Mouse (Mus musculus) thymus, postnatal 4 days (tissue): ENCODE measurements at regions not wholly inside any gene's neighbourhood (a gene's known extent, or its start where the extent isn't known, plus 50 kb on each side); places are given as distances from the start of the nearest gene placed in this dataset.
A peak's percentile ranks its signal among the peaks of the same experiment; 100 is the strongest.

ENCODE experiments used
- DNase-seq: peaks from one replicate; pipeline ENCODE4 v3.0.0; 2021

- no peak for DNase-seq
These were observed 279.2 kb upstream of the Tle3 start for GRCm38 (mm10) chr9:61092834-61093479.

- DNase-seq, result no peak
These were observed 276.9 kb upstream of the Tle3 start for GRCm38 (mm10) chr9:61095069-61095775.

GRCm38 (mm10) chr9:61101741-61102450, 270.3 kb upstream of the Tle3 start:
- no peak for DNase-seq

- no peak for DNase-seq
These were observed 269.5 kb upstream of the Tle3 start for GRCm38 (mm10) chr9:61102451-61103358.

GRCm38 (mm10) chr9:61105550-61106280, 266.5 kb upstream of the Tle3 start:
- no peak for DNase-seq

- DNase-seq, result no peak
These were observed 262.5 kb upstream of the Tle3 start for GRCm38 (mm10) chr9:61109519-61110285.

GRCm38 (mm10) chr9:61111206-61111605, 261.0 kb upstream of the Tle3 start:
- no peak for DNase-seq

GRCm38 (mm10) chr9:61111733-61112415, 260.3 kb upstream of the Tle3 start:
- DNase-seq, result peak; percentile 77

GRCm38 (mm10) chr9:61119252-61119651, 252.9 kb upstream of the Tle3 start:
- no peak for DNase-seq

- no peak for DNase-seq
These were observed 251.6 kb upstream of the Tle3 start for GRCm38 (mm10) chr9:61120531-61120930.

- no peak for DNase-seq
These were observed 251.2 kb upstream of the Tle3 start for GRCm38 (mm10) chr9:61120931-61121391.

GRCm38 (mm10) chr9:61123431-61123830, 248.7 kb upstream of the Tle3 start:
- DNase-seq, result no peak

- DNase-seq, result peak; percentile 65
These were observed 246.4 kb upstream of the Tle3 start for GRCm38 (mm10) chr9:61125769-61126168.

GRCm38 (mm10) chr9:61128077-61128476, 244.1 kb upstream of the Tle3 start:
- DNase-seq, result peak; percentile 62

- DNase-seq, result peak; percentile 14
These were observed 243.0 kb upstream of the Tle3 start for GRCm38 (mm10) chr9:61129186-61129585.

- peak; percentile 50 for DNase-seq
These were observed 241.3 kb upstream of the Tle3 start for GRCm38 (mm10) chr9:61130877-61131276.

GRCm38 (mm10) chr9:61135263-61135882, 236.8 kb upstream of the Tle3 start:
- DNase-seq, result no peak

- no peak for DNase-seq
These were observed 236.2 kb upstream of the Tle3 start for GRCm38 (mm10) chr9:61135917-61136316.

- DNase-seq, result no peak
These were observed 233.3 kb upstream of the Tle3 start for GRCm38 (mm10) chr9:61138741-61139368.

GRCm38 (mm10) chr9:61143101-61143500, 229.1 kb upstream of the Tle3 start:
- no peak for DNase-seq
